Mouse (Mus musculus) E14TG2a.4 (cell line): ENCODE data around the gene Sys1.

Experiments used
- CTCF ChIP-seq: conservative IDR thresholded peaks from 2 replicates; pipeline ENCODE4 v1.5.1; 2014; ENCODE audit warnings: low read length
- NANOG ChIP-seq: IDR thresholded peaks from 2 replicates; pipeline ENCODE4 v1.6.1; 2014; ENCODE audit warnings: borderline replicate concordance, low read length, mixed read lengths
- POU5F1 ChIP-seq: IDR thresholded peaks from 2 replicates; pipeline ENCODE4 v1.6.1; 2014; ENCODE audit warnings: low read length, borderline replicate concordance

DNA sequence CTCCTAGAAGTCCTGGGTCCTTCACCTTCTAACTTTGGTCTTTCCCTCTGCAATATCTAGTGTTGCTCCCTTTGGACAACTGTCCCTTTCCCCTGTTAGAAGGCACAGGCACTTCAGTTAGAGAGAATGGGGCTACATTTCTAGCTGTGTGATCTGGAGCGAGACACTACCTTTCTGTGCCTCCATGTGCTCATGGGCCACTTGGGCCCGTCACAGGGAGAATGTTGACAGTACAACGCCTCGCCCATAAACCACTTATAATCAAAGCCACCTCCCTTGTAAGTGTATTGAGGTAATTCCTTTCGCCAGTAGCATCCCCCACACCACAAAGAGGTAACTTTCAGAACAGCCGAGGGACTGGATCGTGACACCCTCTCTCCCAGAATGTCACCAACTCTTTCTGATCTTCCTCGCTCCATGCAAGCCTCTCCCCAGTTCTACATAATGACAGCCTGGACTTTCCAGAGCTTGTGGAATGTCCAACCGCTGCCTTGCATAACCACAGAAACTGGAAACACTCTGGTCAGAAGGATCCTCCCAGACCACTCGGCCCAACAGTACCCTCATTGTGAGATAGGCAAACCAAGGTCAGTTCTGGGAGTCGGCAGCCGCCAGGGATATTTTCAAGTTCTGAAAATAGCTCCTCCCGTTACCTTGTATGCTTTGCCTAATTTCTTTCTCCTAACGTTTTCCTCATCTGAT, 7.3 kb upstream of the Sys1 start:
- TF ChIP-seq CTCF (no peak), NANOG (no peak), POU5F1 (no peak)
